21 mouse cellular contexts compared by ENCODE assay signal in the genomic region with DNA sequence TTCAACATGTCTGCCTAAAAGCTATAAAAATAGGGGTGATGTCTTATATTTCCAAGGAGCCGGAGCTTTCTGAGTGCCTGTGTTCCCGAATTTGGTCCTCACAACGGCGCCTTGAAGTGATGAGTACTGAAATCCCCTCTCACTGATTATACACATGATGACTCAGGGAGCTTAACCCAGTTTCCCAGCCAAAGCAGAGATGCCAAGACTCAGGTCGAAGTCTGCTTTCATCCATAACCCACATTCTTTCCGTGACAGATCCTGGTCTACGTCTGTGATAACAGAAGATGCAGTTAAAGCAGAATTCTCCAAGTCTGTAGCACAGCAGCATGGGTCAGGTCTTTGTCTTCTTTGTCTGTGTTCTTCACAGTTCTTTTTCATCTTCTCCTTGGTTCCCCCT. TPM values are rescaled to one million over a fixed set of nuclear protein-coding genes. Genes with fewer than 3 reads are reported as not detected.
DNase-seq lines count a peak whose midpoint lies in the region; ATAC-seq lines count a peak whose summit lies in the region.
"Had no signal": no experiment of that assay in that cellular context is flagged by ENCODE, and none has a peak within 500 bp of the region (broad histone marks: within the 10 kb centered on the region; RNA-seq: fewer than 3 reads in every experiment).

No protein-coding gene starts in this region.

- H3K4me1 ChIP-seq in heart, embryonic 12.5 days (replicated peaks): peaks cover 7% of the 10 kb centered on the region
- H3K4me1 ChIP-seq: forebrain, embryonic 12.5 days; hindbrain, embryonic 10.5 days; intestine, embryonic 15.5 days had no signal

- H3K4me3 ChIP-seq in heart, embryonic 12.5 days: no peak overlapping the region
- H3K4me3 ChIP-seq: embryonic facial prominence, embryonic 13.5 days; forebrain, embryonic 12.5 days; gastrocnemius, adult 2 months; heart, embryonic 10.5 days; hindbrain, embryonic 10.5 days; intestine, embryonic 15.5 days had no signal

- 17% methylated on average over 7 of the region's 7 CpGs for WGBS in heart, embryonic 12.5 days

- no peak overlapping the region for H3K9ac ChIP-seq in heart, embryonic 12.5 days
- H3K9ac ChIP-seq: embryonic facial prominence, embryonic 13.5 days; forebrain, embryonic 12.5 days; hindbrain, embryonic 14.5 days; intestine, embryonic 15.5 days had no signal

- DNase-seq in heart, adult 18-20 months: no peak
- DNase-seq in kidney, adult 9 months: peak; percentile 3
- DNase-seq in kidney, adult 11 months: no peak
- peak; percentile 68 for DNase-seq in Muller cell, postnatal 12 days (ENCODE audit: inconsistent ontology term)
- DNase-seq in yolk sac, embryonic 10.5 days (ENCODE audit: low spot score): peak; percentile 32
- no peak for DNase-seq in urinary bladder, postnatal 4 days (ENCODE audit: low spot score in 2 of 2)
- DNase-seq: adrenal gland, postnatal 14 days; cerebellum, adult 18-20 months; cerebellum, adult 9-11 months; cerebellum, postnatal 36 days; gastrocnemius, adult 2 months; gastrocnemius, postnatal 25 days had no signal

- H3K27me3 ChIP-seq in heart, embryonic 12.5 days (replicated peaks): no peaks in the 10 kb centered on the region
- H3K27me3 ChIP-seq: embryonic facial prominence, embryonic 13.5 days; intestine, embryonic 15.5 days had no signal

- no peaks in the 10 kb centered on the region for H3K9me3 ChIP-seq in heart, embryonic 12.5 days (replicated peaks)
- H3K9me3 ChIP-seq: embryonic facial prominence, embryonic 13.5 days; forebrain, embryonic 12.5 days; heart, embryonic 10.5 days; hindbrain, embryonic 10.5 days; intestine, embryonic 15.5 days had no signal

- ATAC-seq in heart, embryonic 12.5 days (ENCODE audit: insufficient number of reproducible peaks, low FRiP score): 0 out of 2 replicates have a peak, but pooled peaks have one; percentile 33
- ATAC-seq: forebrain, embryonic 16.5 days; intestine, embryonic 15.5 days had no signal

- H3K27ac ChIP-seq in heart, embryonic 12.5 days (ENCODE audit: poor library complexity, severe bottlenecking): no peak overlapping the region
- H3K27ac ChIP-seq: embryonic facial prominence, embryonic 13.5 days; forebrain, embryonic 12.5 days; gastrocnemius, adult 2 months; heart, embryonic 10.5 days; hindbrain, embryonic 10.5 days; hindbrain, embryonic 14.5 days; intestine, embryonic 15.5 days had no signal

- no peaks in the 10 kb centered on the region for H3K36me3 ChIP-seq in heart, embryonic 12.5 days
- H3K36me3 ChIP-seq: embryonic facial prominence, embryonic 13.5 days; forebrain, embryonic 12.5 days; heart, embryonic 10.5 days; hindbrain, embryonic 10.5 days; intestine, embryonic 15.5 days had no signal

- H3K4me2 ChIP-seq in heart, embryonic 12.5 days: no peak overlapping the region
- H3K4me2 ChIP-seq: embryonic facial prominence, embryonic 13.5 days; forebrain, embryonic 12.5 days; hindbrain, embryonic 14.5 days; intestine, embryonic 15.5 days had no signal

RNA-seq across cellular contexts. Expression of gene Slc22a23, which starts 47.4 kb away (rescaled TPM):
- polyA plus RNA-seq in heart, embryonic 12.5 days (2016; fragmentation: Nextera tagmentation; extraction: Ambion mirVana): 10.0 and 11.0 TPM in 2 replicates
- total RNA-seq in heart, adult 18-20 months (2021): 10 to 100 TPM; 10.3 to 13.7 TPM
- total RNA-seq: granulocyte monocyte progenitor cell, adult 5-6 weeks had no signal

Comparison
In these comparisons a context has a peak if more than half of its experiments do, and no peak if none do; other contexts are left out.
1. DNase-seq: peak in kidney, adult 9 months (single experiment), Muller cell, postnatal 12 days (single experiment) and yolk sac, embryonic 10.5 days (single experiment); none in heart, adult 18-20 months (0 of 2), kidney, adult 11 months (single experiment) and urinary bladder, postnatal 4 days (0 of 2).